Mouse (Mus musculus): ENCODE results near the gene Prickle3.

- TF ChIP-seq CTCF (IDR thresholded peaks at IDR 0.05; ENCODE audit: extremely low read depth, insufficient read depth, low read length) (no peak), POLR2A (IDR thresholded peaks at IDR 0.05; ENCODE audit: extremely low read depth, insufficient read depth, low read length) (no peak)
Observed at GRCm38 (mm10) chrX:7632560-7632959, 24.5 kb upstream of the Prickle3 start.

Data from cortical plate, adult 2 months (tissue).